Mouse (Mus musculus) cerebellum, postnatal 14 days (tissue): ENCODE measurements around the gene Plekhg6.

Experiments
- DNase-seq, 2 experiments: peaks; one replicate each; pipeline ENCODE4 v3.0.0; 2021; ENCODE audit warnings: mixed read lengths in 2 of 2

The Plekhg6 gene

DNA sequence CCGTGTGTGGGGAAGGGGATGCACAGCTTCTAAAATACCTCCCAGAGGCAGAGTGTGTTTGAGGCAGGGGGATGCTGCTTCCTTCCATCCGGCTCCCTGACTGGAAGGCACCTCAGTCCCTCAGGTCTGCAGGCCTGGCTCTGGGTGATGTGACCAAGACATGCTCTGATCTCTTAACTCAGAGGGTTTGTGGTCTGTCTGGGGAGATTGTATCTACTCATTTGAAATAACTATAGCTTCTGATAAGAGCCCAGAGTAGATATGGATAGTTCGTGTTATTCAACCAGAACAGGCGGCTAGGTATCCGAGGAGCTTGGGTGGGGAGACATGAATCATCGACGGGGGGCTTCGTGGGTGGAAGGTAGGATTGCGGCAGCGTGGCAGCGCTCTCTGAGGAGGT lies 27.4 kb downstream of the Plekhg6 start:
- DNase-seq = no peak

- no peak for DNase-seq
Measured at GRCm38 (mm10) chr6:125352811-125353210, 27.8 kb downstream of the Plekhg6 start.

GRCm38 (mm10) chr6:125352046-125352384 lies 28.6 kb downstream of the Plekhg6 start:
- DNase-seq = no peak

GRCm38 (mm10) chr6:125351368-125352045 lies 29.1 kb downstream of the Plekhg6 start:
- no peak for DNase-seq

DNA sequence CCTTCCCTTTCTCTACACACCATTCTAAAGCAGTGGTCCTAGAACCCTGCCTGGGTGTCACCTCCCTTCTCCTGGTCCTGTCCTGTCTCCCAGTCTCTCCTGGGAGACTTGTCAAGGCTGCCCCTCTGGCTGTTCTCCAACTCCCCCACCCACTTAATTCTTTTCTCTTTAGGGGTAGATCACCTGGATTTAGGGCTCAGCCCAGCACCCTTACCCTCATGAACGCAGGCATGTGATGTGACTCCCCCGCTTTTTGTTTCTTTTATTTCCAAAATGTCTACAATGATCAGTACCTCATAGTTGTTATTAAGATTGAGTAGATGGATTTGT lies 29.6 kb downstream of the Plekhg6 start:
- DNase-seq = no peak

GRCm38 (mm10) chr6:125350231-125350994 lies 30.2 kb downstream of the Plekhg6 start:
- DNase-seq = peak in 1 of 2 experiments; percentile 35

DNA sequence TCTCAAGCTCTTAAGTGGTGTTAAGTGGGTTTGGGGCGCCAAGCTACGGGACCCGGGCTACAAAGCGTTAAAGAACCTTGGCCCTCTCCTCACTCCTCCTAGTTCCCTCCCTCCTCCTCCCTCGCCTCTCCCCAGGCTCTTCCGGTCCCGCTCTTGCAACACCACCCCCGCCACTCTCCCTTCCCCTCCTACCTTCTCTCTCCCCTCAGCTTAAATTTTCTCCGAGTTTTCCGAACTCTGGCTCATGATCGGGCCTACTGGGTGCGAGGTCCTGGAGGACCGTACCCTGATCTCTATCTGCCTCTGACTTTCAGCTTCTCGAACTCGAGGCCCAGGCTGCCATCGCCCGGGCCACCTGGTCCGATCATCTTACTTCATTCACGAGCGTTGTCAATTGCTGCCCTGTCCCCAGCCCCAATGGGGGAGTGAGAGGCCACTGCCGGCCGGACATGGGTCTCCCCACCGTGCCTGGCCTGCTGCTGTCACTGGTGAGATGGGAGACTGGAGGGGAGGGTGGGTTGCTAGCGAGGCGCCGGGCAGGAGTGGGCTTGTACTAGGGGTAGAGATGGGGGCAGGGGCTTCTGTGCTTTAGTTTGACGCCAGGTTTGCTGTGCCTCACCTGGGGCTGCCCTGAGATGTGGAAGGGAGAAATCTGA lies 30.9 kb downstream of the Plekhg6 start:
- DNase-seq = peak in 1 of 2 experiments; percentile 28

DNA sequence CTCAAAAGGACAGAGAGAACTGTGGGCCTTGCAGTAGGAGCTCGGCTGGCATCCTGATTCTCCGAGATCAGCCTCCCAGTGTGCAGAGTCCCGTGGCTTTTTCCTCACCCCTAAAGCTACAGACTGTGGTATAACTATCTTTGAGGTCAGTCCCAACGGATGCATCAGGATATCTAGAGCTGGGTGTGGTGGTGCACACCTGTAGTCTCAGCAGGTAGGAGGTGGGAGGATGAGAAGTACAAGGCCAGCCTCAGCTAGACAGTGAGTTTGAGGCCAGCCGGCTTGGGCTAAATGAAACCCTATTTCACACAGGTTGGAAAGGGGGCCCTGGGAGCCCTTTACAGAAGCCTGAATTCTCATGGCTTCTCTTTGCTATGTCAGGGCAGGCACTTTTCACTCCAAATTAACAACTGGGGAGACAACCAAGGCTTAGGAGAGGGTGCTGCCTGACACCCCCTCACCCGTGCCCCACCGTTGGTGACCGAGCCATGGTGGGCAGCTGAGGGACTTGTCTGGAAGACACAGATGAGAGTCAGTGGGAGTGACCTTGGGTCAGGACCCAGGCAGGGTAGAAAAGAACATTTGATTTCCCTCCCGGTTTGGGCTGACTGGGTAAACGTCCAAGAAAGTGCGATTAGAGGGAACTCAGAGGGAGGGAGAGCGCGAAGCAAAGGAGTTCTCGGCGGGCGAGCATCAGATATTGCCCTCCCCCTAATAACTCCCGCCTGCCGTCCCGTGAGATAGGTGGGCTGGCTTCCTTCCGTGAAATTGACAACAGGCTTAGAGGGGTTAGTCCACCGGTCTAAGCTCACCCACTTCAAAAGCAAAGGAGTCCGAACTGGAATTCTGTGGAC lies 31.6 kb downstream of the Plekhg6 start, which contains the start of gene Tnfrsf1a:
Gene Tnfrsf1a (plus strand): TSS at position 642 of the 854 bp plus-strand sequence.
- DNase-seq = no peak

GRCm38 (mm10) chr6:125346029-125346428 lies 34.6 kb downstream of the Plekhg6 start:
- no peak for DNase-seq

- no peak for DNase-seq
Measured at GRCm38 (mm10) chr6:125345625-125346024, 35.0 kb downstream of the Plekhg6 start.

- no peak for DNase-seq
Measured at GRCm38 (mm10) chr6:125344866-125345265, 35.7 kb downstream of the Plekhg6 start.

DNA sequence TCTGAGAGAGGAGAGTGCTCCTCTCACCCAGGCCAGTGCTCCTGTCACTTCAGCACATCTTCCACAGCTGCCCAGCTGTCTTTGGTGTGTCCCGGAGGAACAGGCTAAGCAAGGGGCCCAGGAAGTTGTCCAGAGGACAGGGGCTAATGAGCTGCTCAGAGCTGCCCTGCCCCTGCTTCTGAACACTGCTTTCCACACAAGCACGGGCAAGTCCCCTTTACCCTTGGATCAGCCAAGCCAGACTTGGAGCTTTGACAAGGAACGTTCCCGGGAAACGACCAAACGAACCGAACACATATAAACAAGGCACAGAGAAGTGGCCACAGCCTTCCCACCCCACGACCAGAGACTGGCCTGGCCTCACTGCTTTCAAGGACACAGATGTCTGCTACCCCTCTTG lies 36.5 kb downstream of the Plekhg6 start:
- DNase-seq = no peak

DNA sequence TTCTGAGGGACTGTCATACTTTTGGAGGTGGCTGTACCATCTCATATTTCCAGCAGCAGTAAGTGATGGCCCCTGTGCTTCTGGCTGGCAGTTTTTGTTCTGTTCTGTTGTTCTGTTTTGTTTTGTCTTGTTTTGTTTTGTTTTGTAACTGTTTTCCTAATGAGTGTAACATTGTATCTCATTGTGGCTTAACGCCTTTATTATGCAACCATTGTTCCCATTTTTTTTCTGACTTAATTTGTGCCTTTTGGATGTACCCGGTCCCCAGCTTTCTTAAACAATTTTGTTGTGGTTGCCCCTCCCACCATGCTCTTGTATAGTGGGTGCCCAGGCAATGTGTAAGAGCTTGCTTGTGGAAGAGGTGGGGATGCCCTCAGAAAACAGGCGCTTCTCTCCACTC lies 38.4 kb downstream of the Plekhg6 start:
- no peak for DNase-seq

DNA sequence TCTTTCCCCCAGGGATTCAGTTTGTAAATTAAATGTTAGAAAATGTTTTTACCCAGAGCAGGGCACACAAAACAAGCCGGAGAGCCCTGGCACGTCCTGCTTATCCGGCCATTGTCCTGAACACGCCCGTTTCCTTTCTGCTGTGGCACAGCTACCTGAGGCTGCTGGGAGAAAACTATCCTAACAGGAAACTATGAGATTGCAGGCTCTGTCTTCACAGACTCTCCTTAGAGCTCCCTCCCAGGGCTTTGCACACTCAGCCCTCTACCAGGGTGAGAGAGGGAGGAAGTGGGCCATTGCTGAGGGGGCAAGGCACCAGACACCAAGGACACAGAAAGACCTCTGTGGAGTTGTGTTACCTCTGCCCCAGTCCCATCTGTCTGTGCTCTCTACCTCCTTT lies 40.3 kb downstream of the Plekhg6 start:
- no peak for DNase-seq

- no peak for DNase-seq
Measured at GRCm38 (mm10) chr6:125338791-125339660, 41.6 kb downstream of the Plekhg6 start.

GRCm38 (mm10) chr6:125334356-125334755 lies 46.2 kb downstream of the Plekhg6 start:
- DNase-seq = no peak

DNA sequence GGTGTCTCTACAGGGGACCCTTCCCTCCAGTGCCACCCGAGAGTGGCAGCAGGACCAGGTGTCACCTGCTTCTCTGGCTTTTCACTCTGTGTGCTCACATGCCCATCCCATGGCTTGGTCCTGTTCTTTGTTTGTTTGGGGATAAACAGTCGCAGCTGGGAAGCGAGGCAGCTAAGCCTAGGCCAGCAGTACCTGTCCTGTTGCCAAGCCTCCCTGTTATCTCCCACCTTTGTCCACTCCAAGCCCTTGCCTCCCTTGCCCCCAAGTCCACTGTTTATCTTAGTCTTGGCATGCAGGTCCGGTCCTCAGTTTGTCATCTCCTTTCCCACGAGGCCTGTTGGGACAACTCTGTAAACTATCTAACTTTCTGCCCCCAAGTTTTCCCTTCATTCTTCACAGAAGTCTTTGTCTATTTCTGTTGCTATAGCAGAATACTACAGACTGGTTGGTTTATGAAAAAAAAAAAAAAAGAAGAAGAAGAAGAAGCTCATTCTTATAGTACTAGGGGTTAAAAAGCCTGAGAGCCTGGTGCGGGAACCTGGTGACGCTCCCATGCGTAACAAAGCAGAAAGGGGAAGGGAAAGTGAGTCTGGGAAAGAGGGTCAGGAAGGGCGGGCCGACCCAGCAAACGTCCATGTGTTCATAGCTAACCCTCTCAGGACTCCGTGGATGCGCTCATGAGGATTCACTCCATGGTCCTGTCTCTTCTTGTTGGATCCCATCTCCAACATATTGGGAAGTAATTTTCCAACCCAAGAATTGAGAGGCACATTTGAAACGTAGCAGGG lies 47.3 kb downstream of the Plekhg6 start:
- DNase-seq = no peak

DNA sequence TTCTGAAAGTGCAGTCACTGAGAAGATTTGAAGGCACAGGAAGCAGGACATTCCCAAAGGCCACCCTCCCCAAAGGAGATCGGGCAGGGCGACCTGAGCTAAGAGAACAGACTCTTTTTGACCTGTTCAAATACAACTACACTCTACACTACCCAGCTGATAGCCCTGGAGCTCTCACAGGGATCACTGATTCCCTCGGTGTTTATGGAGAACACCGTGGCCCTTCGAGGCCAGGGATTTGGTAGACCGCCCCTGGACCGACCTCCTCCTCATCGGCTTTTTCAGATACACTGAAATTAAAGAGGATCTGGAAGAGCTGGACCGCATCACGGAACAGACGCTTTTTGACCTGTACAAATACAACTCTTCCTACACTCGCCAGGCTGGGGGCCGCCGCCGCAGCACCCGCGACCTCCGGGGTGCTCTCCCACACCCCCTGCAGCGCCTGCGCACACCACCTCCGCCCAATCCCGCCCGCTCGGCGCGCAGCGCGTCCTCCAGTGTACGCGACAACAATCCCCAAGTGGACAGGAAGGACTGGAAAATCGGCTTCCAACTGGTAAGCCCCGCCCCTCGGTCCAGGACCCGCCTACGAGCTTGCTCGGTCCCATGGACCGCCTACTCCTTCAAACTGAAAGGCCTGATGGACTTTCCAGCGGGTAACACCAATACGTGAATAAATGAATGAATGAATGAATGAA lies 49.8 kb downstream of the Plekhg6 start:
- DNase-seq = peak; percentile 52 to 70

DNA sequence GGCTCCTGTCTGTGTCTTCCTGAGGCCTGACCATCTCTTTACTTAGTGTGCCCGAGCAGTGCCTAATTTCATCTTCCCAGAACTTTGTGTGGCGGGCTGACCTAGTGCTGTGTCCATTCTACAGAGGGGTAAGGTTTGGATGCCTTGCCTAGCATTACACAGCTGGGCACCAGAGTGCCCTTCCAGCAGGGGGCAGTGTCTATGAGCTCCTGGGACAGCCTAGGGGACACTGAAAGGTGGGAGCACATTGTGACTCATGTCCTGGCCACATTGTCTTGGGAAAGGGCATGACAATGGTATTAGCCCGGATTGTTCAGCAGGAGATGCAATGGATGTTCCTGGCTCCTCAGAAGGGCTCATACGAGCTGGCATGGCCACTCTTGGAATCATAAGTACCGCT lies 52.4 kb downstream of the Plekhg6 start:
- DNase-seq = no peak

DNA sequence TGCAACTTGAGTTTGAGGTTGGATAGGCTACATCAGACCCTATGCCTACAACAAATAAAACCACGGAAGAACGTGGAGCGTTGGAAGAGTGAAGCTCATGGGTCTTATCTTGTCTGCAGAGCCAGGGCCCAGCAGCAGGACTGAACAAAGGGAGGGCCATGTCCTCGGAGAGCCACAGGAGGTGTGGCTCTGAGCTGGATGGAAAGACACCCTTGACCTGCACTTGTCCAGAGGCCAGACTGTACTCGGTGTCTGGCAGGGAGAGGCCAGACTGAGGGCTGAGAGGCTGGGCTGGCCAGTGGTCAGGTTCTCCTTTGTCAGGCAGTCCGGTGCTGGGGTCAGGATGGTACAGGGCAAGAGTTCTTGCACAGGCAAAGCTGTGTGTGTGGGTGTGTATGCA lies 55.3 kb downstream of the Plekhg6 start:
- DNase-seq = no peak

DNA sequence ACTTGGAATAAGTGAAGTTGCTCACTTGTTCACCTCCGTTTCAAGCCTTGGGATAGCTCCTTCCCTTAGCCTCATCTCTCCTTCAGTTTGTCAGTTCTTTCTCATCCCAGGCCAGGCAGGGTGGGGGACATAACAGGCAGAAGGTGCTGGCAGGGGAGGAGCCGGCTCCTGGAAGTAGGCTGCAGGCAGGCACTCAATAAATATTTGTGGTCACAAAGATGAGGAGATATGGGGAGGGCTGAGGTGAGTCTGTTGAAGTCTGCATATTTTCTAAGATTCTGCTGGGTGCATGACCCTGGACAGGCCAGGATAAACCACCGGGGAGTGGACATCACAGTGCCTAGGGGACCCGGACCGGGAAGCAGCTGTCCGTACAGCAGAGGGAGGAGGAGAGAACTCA lies 57.0 kb downstream of the Plekhg6 start:
- DNase-seq = no peak
